Mouse (Mus musculus) central nervous system, embryonic 11.5 days (tissue): ENCODE results near the gene Nfya. TPM values are rescaled to one million over a fixed set of nuclear protein-coding genes. Genes with fewer than 3 reads are reported as not detected.

Source experiments
- polyA plus RNA-seq: library from polyadenylated mRNA; depleted of rRNA; stranded (reverse); fragments of >200 nt; gene quantifications from 2 replicates; pipeline ENCODE4 v1.2.3, GENCODE M21; 2012; rRNA removed

The Nfya gene
- 49.9 and 95.5 TPM in 2 replicates for polyA plus RNA-seq

GRCm38 (mm10) chr17:48409380-48410298, at the start of gene Nfya, which contains the start of gene Oard1:
Gene Nfya, minus strand, starts transcription at chr17:48409906.
Gene Oard1, plus strand, starts transcription at chr17:48410014.

GRCm38 (mm10) chr17:48454688-48455087, 45.0 kb upstream of the Nfya start, which contains the start of gene Unc5cl:
Gene Unc5cl, plus strand, starts transcription at chr17:48454901.

GRCm38 (mm10) chr17:48451353-48451675, 41.6 kb upstream of the Nfya start, which contains the start of gene Tspo2:
Gene Tspo2, minus strand, starts transcription at chr17:48451522.

GRCm38 (mm10) chr17:48432158-48432980, 22.7 kb upstream of the Nfya start, which contains the start of gene Apobec2:
Gene Apobec2, minus strand, starts transcription at chr17:48432930.

GRCm38 (mm10) chr17:48359616-48360015, 50.1 kb downstream of the Nfya start, which contains the start of gene Treml1:
Gene Treml1, plus strand, starts transcription at chr17:48359916.

GRCm38 (mm10) chr17:48346231-48346630, 63.5 kb downstream of the Nfya start, which contains the start of gene Trem2:
Gene Trem2, plus strand, starts transcription at chr17:48346401.

Other genes with a start within 250 kb of the Nfya start
- gene A530064D06Rik, start 242.6 kb downstream of the Nfya start, polyA plus RNA-seq: 0.05 TPM in 1 of 2 replicates, not detected in the other
- gene Trem1, start 177.1 kb downstream of the Nfya start, polyA plus RNA-seq: 0.02 and 0.04 TPM in 2 replicates
- 0.05 and 0.06 TPM in 2 replicates for gene Trem3, start 162.1 kb downstream of the Nfya start, polyA plus RNA-seq
- 0.08 and 0.36 TPM in 2 replicates for gene Treml4, start 145.6 kb downstream of the Nfya start, polyA plus RNA-seq
- gene Treml2, start 110.4 kb downstream of the Nfya start, polyA plus RNA-seq: 3.0 and 3.4 TPM in 2 replicates
- 0.20 and 0.24 TPM in 2 replicates for gene B430306N03Rik, start 93.8 kb downstream of the Nfya start, polyA plus RNA-seq
- gene Trem2, start 63.5 kb downstream of the Nfya start, polyA plus RNA-seq: 4.6 and 10.6 TPM in 2 replicates
- 3.7 and 5.3 TPM in 2 replicates for gene Treml1, start 50.0 kb downstream of the Nfya start, polyA plus RNA-seq
- gene Oard1, start 108 bp upstream of the Nfya start, polyA plus RNA-seq: 53.7 and 61.8 TPM in 2 replicates
- gene Apobec2, start 23.0 kb upstream of the Nfya start, polyA plus RNA-seq: 1.9 and 5.0 TPM in 2 replicates
- 5.2 and 11.2 TPM in 2 replicates for gene Tspo2, start 41.6 kb upstream of the Nfya start, polyA plus RNA-seq
- 0.27 and 0.42 TPM in 2 replicates for gene Unc5cl, start 45.0 kb upstream of the Nfya start, polyA plus RNA-seq